Mouse (Mus musculus) lung, embryonic 14.5 days (tissue): ENCODE results near the gene Gm10277. TPM values are rescaled to one million over a fixed set of nuclear protein-coding genes. Genes with fewer than 3 reads are reported as not detected.
A peak's percentile ranks its signal among the peaks of the same experiment; 100 is the strongest.

Source experiments
- ATAC-seq: fragments of 200-750 bp; cut with Nextera tagmentation; 2 replicates; pipeline ENCODE4 v1.8.0; 2017; ENCODE audit warnings: mild to moderate bottlenecking, moderate TSS enrichment, moderate library complexity; ENCODE audit not compliant: insufficient read depth
- DNase-seq: peaks from one replicate; pipeline ENCODE4 v3.0.0-alpha.2; 2015
- H3K27ac ChIP-seq: fragments of 300-500 bp; sonication (generic); 2 replicates; pipeline ENCODE4 v1.5.1; 2014; ENCODE audit warnings: low read depth, mild to moderate bottlenecking, moderate library complexity
- H3K27me3 ChIP-seq: fragments of 300-500 bp; sonication (generic); 2 replicates; pipeline ENCODE4 v1.6.1; 2014; ENCODE audit warnings: low read length, control low read depth; ENCODE audit not compliant: insufficient read depth
- H3K36me3 ChIP-seq: fragments of 300-500 bp; sonication (generic); 2 replicates; pipeline ENCODE4 v1.6.1; 2014; ENCODE audit warnings: control low read depth; ENCODE audit not compliant: insufficient read depth
- H3K4me1 ChIP-seq: fragments of 300-500 bp; sonication (generic); 2 replicates; pipeline ENCODE4 v1.6.1; 2014; ENCODE audit warnings: antibody characterized with exemption, control low read depth; ENCODE audit not compliant: insufficient read depth
- H3K4me2 ChIP-seq: fragments of 300-500 bp; sonication (generic); 2 replicates; pipeline ENCODE4 v1.6.1; 2014; ENCODE audit warnings: mild to moderate bottlenecking
- H3K4me3 ChIP-seq: fragments of 300-500 bp; sonication (generic); 2 replicates; pipeline ENCODE4 v1.5.1; 2014; ENCODE audit warnings: low read depth, low read length
- H3K9ac ChIP-seq: fragments of 300-500 bp; sonication (generic); 2 replicates; pipeline ENCODE4 v1.6.1; 2014
- H3K9me3 ChIP-seq: fragments of 300-500 bp; sonication (generic); 2 replicates; pipeline ENCODE4 v1.6.1; 2016; ENCODE audit warnings: low read depth, low read length, control low read depth
- CTCF ChIP-seq: IDR thresholded peaks from 2 replicates; pipeline ENCODE4 v1.5.1; 2016; ENCODE audit warnings: antibody characterized with exemption, low read depth
- WGBS: fragments of 180-500 bp; shearing (Covaris S2); extraction: QIAGEN DNeasy Blood & Tissue Kit; methylation state at CpG from one replicate; pipeline ENCODE4 v1.1.7; 2014; 5-methylcytosine and 5-hydroxymethylcytosine counted together
- polyA plus RNA-seq: library from polyadenylated mRNA; unstranded; fragments of >200 nt; fragmentation: Nextera tagmentation; extraction: Ambion mirVana; gene quantifications from 2 replicates; pipeline ENCODE4 v1.2.1, GENCODE M21; 2014

Gm10277 gene
- polyA plus RNA-seq, 1 experiment from 2014 or later, result 1.5 TPM

- DNase-seq, result peak; percentile 71
- WGBS, result 11% methylated on average over 15 of the region's 15 CpGs
- H3K4me2 ChIP-seq, result peak overlapping the region; percentile 46
- H3K9me3 ChIP-seq, result no peaks in the 10 kb centered on the region
- no peak for TF ChIP-seq CTCF
- H3K27ac ChIP-seq, result peak overlapping the region; percentile 78; the same call in 1 of the 2 replicates
- no peaks in the 10 kb centered on the region for H3K27me3 ChIP-seq
- H3K36me3 ChIP-seq, result no peaks in the 10 kb centered on the region
- ATAC-seq, result peak; percentile 93
- H3K4me1 ChIP-seq, result 0 out of 2 replicates have a peak, but pooled peaks cover 2% of the 10 kb centered on the region
- H3K4me3 ChIP-seq, result no peak overlapping the region; the same call in 1 of the 2 replicates
- H3K9ac ChIP-seq, result peak overlapping the region; percentile 7; the same call in 1 of the 2 replicates
Observed at GRCm38 (mm10) chr11:77800869-77801701, 13.5 kb upstream of the Gm10277 start.

- H3K27ac ChIP-seq, result peak overlapping the region; percentile 78; the same call in 1 of the 2 replicates
- H3K4me2 ChIP-seq, result peak overlapping the region; percentile 46
- no peak for TF ChIP-seq CTCF
- H3K36me3 ChIP-seq, result no peaks in the 10 kb centered on the region
- peak overlapping the region; percentile 24; the same call in 1 of the 2 replicates for H3K9ac ChIP-seq
- DNase-seq, result peak; percentile 5
- 46% methylated on average over 9 of the region's 9 CpGs for WGBS
- H3K4me3 ChIP-seq, result no peak overlapping the region
- H3K27me3 ChIP-seq, result no peaks in the 10 kb centered on the region
- no peaks in the 10 kb centered on the region for H3K9me3 ChIP-seq
- ATAC-seq, result no peak
- 0 out of 2 replicates have a peak, but pooled peaks cover 2% of the 10 kb centered on the region for H3K4me1 ChIP-seq
Observed at GRCm38 (mm10) chr11:77800491-77800868, 12.9 kb upstream of the Gm10277 start.

- no peak for TF ChIP-seq CTCF
- Histone ChIP-seq H3K4me3 (no peak overlapping the region), H3K27ac (no peak overlapping the region), H3K36me3 (no peaks in the 10 kb centered on the region), H3K4me1 (peaks cover 17% of the 10 kb centered on the region), H3K9ac (no peak overlapping the region), H3K9me3 (no peaks in the 10 kb centered on the region), H3K27me3 (no peaks in the 10 kb centered on the region), H3K4me2 (no peak overlapping the region)
- DNase-seq, result no peak
- 63% methylated on average over 5 of the region's 5 CpGs for WGBS
- ATAC-seq, result no peak
Observed at GRCm38 (mm10) chr11:77795216-77795615, 7.7 kb upstream of the Gm10277 start.

GRCm38 (mm10) chr11:77793238-77793930, 5.8 kb upstream of the Gm10277 start:
- peaks cover 18% of the 10 kb centered on the region for H3K4me1 ChIP-seq
- H3K9ac ChIP-seq, result peak overlapping the region; percentile 57
- DNase-seq (peak; percentile 99), ATAC-seq (peak; percentile 80)
- no peaks in the 10 kb centered on the region for H3K27me3 ChIP-seq
- H3K4me2 ChIP-seq, result peak overlapping the region; percentile 84
- peak overlapping the region; percentile 40 for H3K4me3 ChIP-seq
- H3K9me3 ChIP-seq, result no peaks in the 10 kb centered on the region
- TF ChIP-seq CTCF, result peak; percentile 99
- 3% methylated on average over 19 of the region's 19 CpGs for WGBS
- H3K36me3 ChIP-seq, result no peaks in the 10 kb centered on the region
- peak overlapping the region; percentile 51 for H3K27ac ChIP-seq

GRCm38 (mm10) chr11:77792566-77792909, 5.0 kb upstream of the Gm10277 start:
- no peak overlapping the region for H3K9ac ChIP-seq
- 57% methylated on average over 7 of the region's 7 CpGs for WGBS
- peak overlapping the region; percentile 79 for H3K27ac ChIP-seq
- ATAC-seq (no peak), DNase-seq (no peak)
- peaks cover 18% of the 10 kb centered on the region for H3K4me1 ChIP-seq
- H3K9me3 ChIP-seq, result no peaks in the 10 kb centered on the region
- H3K36me3 ChIP-seq, result no peaks in the 10 kb centered on the region
- H3K27me3 ChIP-seq, result no peaks in the 10 kb centered on the region
- no peak for TF ChIP-seq CTCF
- peak overlapping the region; percentile 84 for H3K4me2 ChIP-seq
- H3K4me3 ChIP-seq, result no peak overlapping the region

GRCm38 (mm10) chr11:77791752-77792565, 4.4 kb upstream of the Gm10277 start:
- no peaks in the 10 kb centered on the region for H3K9me3 ChIP-seq
- DNase-seq (peak; percentile 86), ATAC-seq (peak; percentile 62)
- no peaks in the 10 kb centered on the region for H3K27me3 ChIP-seq
- H3K27ac ChIP-seq, result peak overlapping the region; percentile 79
- H3K4me3 ChIP-seq, result no peak overlapping the region
- TF ChIP-seq CTCF, result no peak
- 33% methylated on average over 12 of the region's 12 CpGs for WGBS
- H3K4me2 ChIP-seq, result peak overlapping the region; percentile 84
- no peaks in the 10 kb centered on the region for H3K36me3 ChIP-seq
- H3K4me1 ChIP-seq, result peaks cover 18% of the 10 kb centered on the region
- H3K9ac ChIP-seq, result 0 out of 2 replicates have a peak overlapping the region, but pooled peaks have one; percentile 1
